Mouse (Mus musculus) ES-E14 (cell line): ENCODE measurements at regions not wholly inside any gene's neighbourhood (a gene's known extent, or its start where the extent isn't known, plus 50 kb on each side); places are given as distances from the start of the nearest gene placed in this dataset.

ENCODE experiments used
- DNase-seq: peaks from one replicate; pipeline ENCODE4 v3.0.0-alpha.2; 2013; ENCODE audit warnings: low read depth, low spot score
- H3K27ac ChIP-seq: 2 replicates; pipeline ENCODE4 v1.5.1; 2012; ENCODE audit warnings: low read depth, mild to moderate bottlenecking, low read length, moderate library complexity, mixed read lengths; ENCODE audit not compliant: poor library complexity, insufficient read depth, severe bottlenecking
- H3K36me3 ChIP-seq: 2 replicates; pipeline ENCODE4 v1.6.1; 2012; ENCODE audit warnings: mild to moderate bottlenecking, low read length, moderate library complexity, mixed read lengths; ENCODE audit not compliant: control insufficient read depth, poor library complexity, insufficient read depth, severe bottlenecking
- H3K4me1 ChIP-seq, 2 experiments: fragments of 150-350 bp in 1 of 2; sonication (generic) in 1 of 2; 2 replicates each; pipeline ENCODE4 v1.6.1; 2012; ENCODE audit warnings: low read length in 2 of 2, mild to moderate bottlenecking in 1 of 2, mixed read lengths in 1 of 2; ENCODE audit not compliant: control insufficient read depth in 2 of 2, insufficient read depth in 2 of 2, poor library complexity in 1 of 2
- H3K4me3 ChIP-seq, 2 experiments: fragments of 150-350 bp in 1 of 2; sonication (generic) in 1 of 2; 2 replicates each; pipeline ENCODE4 v1.5.1; 2012; ENCODE audit warnings: low read length in 2 of 2, low read depth in 1 of 2, mild to moderate bottlenecking in 1 of 2, mixed read lengths in 1 of 2; ENCODE audit not compliant: insufficient read depth in 1 of 2, poor library complexity in 1 of 2, severe bottlenecking in 1 of 2
- H3K9ac ChIP-seq: 2 replicates; pipeline ENCODE4 v1.6.1; 2012; ENCODE audit warnings: low read depth, mild to moderate bottlenecking, low read length, mixed read lengths; ENCODE audit not compliant: poor library complexity, insufficient read depth, severe bottlenecking
- H3K9me3 ChIP-seq: fragments of 150-350 bp; sonication (generic); 2 replicates; pipeline ENCODE4 v1.6.1; 2012; ENCODE audit warnings: low read depth, mild to moderate bottlenecking, low read length; ENCODE audit not compliant: control insufficient read depth, insufficient read depth
- CHD2 ChIP-seq: IDR thresholded peaks from 2 replicates; pipeline ENCODE4 v1.6.1; 2014; ENCODE audit warnings: mild to moderate bottlenecking, low read depth, low read length, inconsistent platforms
- HCFC1 ChIP-seq: IDR thresholded peaks from 2 replicates; pipeline ENCODE4 v1.6.1; 2012; ENCODE audit warnings: low read length, inconsistent platforms, borderline replicate concordance; ENCODE audit not compliant: insufficient read depth
- MAFK ChIP-seq: IDR thresholded peaks from 2 replicates; pipeline ENCODE4 v1.6.1; 2014; ENCODE audit warnings: mild to moderate bottlenecking, low read depth, low read length, inconsistent platforms; ENCODE audit not compliant: insufficient read depth
- ZC3H11A ChIP-seq: IDR thresholded peaks from 2 replicates; pipeline ENCODE4 v1.6.1; 2012; ENCODE audit warnings: low read depth, mild to moderate bottlenecking, inconsistent platforms, low read length, borderline replicate concordance
- ZNF384 ChIP-seq: IDR thresholded peaks from 2 replicates; pipeline ENCODE4 v1.6.1; 2012; ENCODE audit warnings: low read depth, low read length, inconsistent platforms
- in situ Hi-C, 2 experiments: fragments of 600-800 bp; cut with MboI; formaldehyde crosslinking; loops; one replicate each; pipeline ENCODE4 v1.15.1; 2025; ENCODE audit warnings: low sequenced_read_pairs in 2 of 2, inconsistent platforms in 1 of 2; ENCODE audit not compliant: unreplicated experiment in 2 of 2

GRCm38 (mm10) chrX:96019556-96019955 is 62.8 kb upstream of the Las1l start:
- DNase-seq = peak; percentile 13
- no peaks in the 10 kb centered on the region for H3K4me1 ChIP-seq
- in situ Hi-C loops = loop anchor here (10.0 to 25.0 kb wide), 4 partner anchors 143 to 868 kb away; no protein-coding TSS in a partner anchor
- TF ChIP-seq MAFK (no peak), CHD2 (no peak), HCFC1 (no peak), ZNF384 (0 out of 2 replicates have a peak, but pooled peaks have one; percentile 47), ZC3H11A (0 out of 2 replicates have a peak, but pooled peaks have one; percentile 20)
- H3K4me3 ChIP-seq = no peak overlapping the region
- no peaks in the 10 kb centered on the region for H3K36me3 ChIP-seq
- H3K27ac ChIP-seq = no peak overlapping the region
- H3K9ac ChIP-seq = no peak overlapping the region
- H3K9me3 ChIP-seq = no peaks in the 10 kb centered on the region

GRCm38 (mm10) chrX:96020407-96020806 is 63.6 kb upstream of the Las1l start:
- H3K27ac ChIP-seq = no peak overlapping the region
- H3K9ac ChIP-seq = no peak overlapping the region
- H3K9me3 ChIP-seq = no peaks in the 10 kb centered on the region
- in situ Hi-C loops = loop anchor here (25.0 kb wide), 3 partner anchors 142 to 867 kb away; no protein-coding TSS in a partner anchor
- no peak for DNase-seq
- no peak for TF ChIP-seq MAFK
- no peak for TF ChIP-seq ZC3H11A
- no peak for TF ChIP-seq HCFC1
- no peak for TF ChIP-seq ZNF384
- no peak for TF ChIP-seq CHD2
- no peaks in the 10 kb centered on the region for H3K4me1 ChIP-seq
- no peaks in the 10 kb centered on the region for H3K36me3 ChIP-seq
- no peak overlapping the region for H3K4me3 ChIP-seq

- Histone ChIP-seq H3K36me3 (no peaks in the 10 kb centered on the region), H3K4me1 (no peaks in the 10 kb centered on the region), H3K9ac (no peak overlapping the region), H3K4me3 (no peak overlapping the region), H3K27ac (no peak overlapping the region), H3K9me3 (no peaks in the 10 kb centered on the region)
- no peak for TF ChIP-seq CHD2
- no peak for TF ChIP-seq ZC3H11A
- no peak for TF ChIP-seq MAFK
- no peak for TF ChIP-seq HCFC1
- in situ Hi-C loops = no loop called here
- DNase-seq = no peak
These were observed 68.6 kb upstream of the Las1l start for GRCm38 (mm10) chrX:96025374-96025773.

GRCm38 (mm10) chrX:96025876-96026275 is 69.1 kb upstream of the Las1l start:
- TF ChIP-seq CHD2 (no peak), ZC3H11A (no peak), ZNF384 (no peak), MAFK (no peak), HCFC1 (no peak)
- H3K4me3 ChIP-seq = no peak overlapping the region
- H3K9me3 ChIP-seq = no peaks in the 10 kb centered on the region
- no peak for DNase-seq
- in situ Hi-C loops = no loop called here
- H3K4me1 ChIP-seq = no peaks in the 10 kb centered on the region
- no peaks in the 10 kb centered on the region for H3K36me3 ChIP-seq
- H3K27ac ChIP-seq = no peak overlapping the region
- H3K9ac ChIP-seq = no peak overlapping the region

GRCm38 (mm10) chrX:96031591-96031990 is 64.3 kb upstream of the Msn start:
- Histone ChIP-seq H3K36me3 (no peaks in the 10 kb centered on the region), H3K9me3 (no peaks in the 10 kb centered on the region), H3K9ac (no peak overlapping the region), H3K4me1 (no peaks in the 10 kb centered on the region), H3K27ac (no peak overlapping the region), H3K4me3 (no peak overlapping the region)
- no peak for DNase-seq
- in situ Hi-C loops = no loop called here
- TF ChIP-seq ZC3H11A = no peak
- no peak for TF ChIP-seq MAFK
- no peak for TF ChIP-seq ZNF384
- no peak for TF ChIP-seq CHD2
- TF ChIP-seq HCFC1 = no peak
